Mouse (Mus musculus): ENCODE results near the gene Mcm9. TPM values are rescaled to one million over a fixed set of nuclear protein-coding genes. Genes with fewer than 3 reads are reported as not detected.
A peak's percentile ranks its signal among the peaks of the same experiment; 100 is the strongest.

The Mcm9 gene
- total and polyA plus RNA-seq, 2 experiments from 2014 or later: 3.9 to 5.8 TPM

GRCm38 (mm10) chr10:53508676-53509075 is 121.6 kb downstream of the Mcm9 start:
- Histone ChIP-seq H3K36me3 (replicated peaks; ENCODE audit: control insufficient read depth, insufficient read depth, low read length) (no peaks in the 10 kb centered on the region), H3K4me2 (ENCODE audit: low read depth, low read length) (0 out of 2 replicates have a peak overlapping the region, but pooled peaks have one; percentile 33), H3K9ac (replicated peaks; ENCODE audit: low read depth, low read length) (no peak overlapping the region), H3K4me3 (ENCODE audit: low read depth, low read length) (no peak overlapping the region), H3K9me3 (replicated peaks; ENCODE audit: control insufficient read depth, low read length) (no peaks in the 10 kb centered on the region), H3K4me1 (ENCODE audit: control insufficient read depth, insufficient read depth) (no peaks in the 10 kb centered on the region; the same call in 1 of the 2 replicates), H3K27me3 (ENCODE audit: control insufficient read depth, insufficient read depth, low read length) (no peaks in the 10 kb centered on the region), H3K27ac (ENCODE audit: low read depth) (0 out of 2 replicates have a peak overlapping the region, but pooled peaks have one; percentile 34)
- TF ChIP-seq CTCF (IDR thresholded peaks at IDR 0.05; ENCODE audit: low read depth) (no peak), EP300 (IDR thresholded peaks at IDR 0.05; ENCODE audit: low read depth) (no peak)
- no peak for ATAC-seq (ENCODE audit: insufficient read depth, low read depth)
- DNase-seq (ENCODE audit: low spot score): no peak

- Histone ChIP-seq H3K4me3 (ENCODE audit: low read depth, low read length) (no peak overlapping the region), H3K9ac (replicated peaks; ENCODE audit: low read depth, low read length) (no peak overlapping the region), H3K9me3 (replicated peaks; ENCODE audit: control insufficient read depth, low read length) (no peaks in the 10 kb centered on the region), H3K36me3 (replicated peaks; ENCODE audit: control insufficient read depth, insufficient read depth, low read length) (no peaks in the 10 kb centered on the region), H3K4me1 (ENCODE audit: control insufficient read depth, insufficient read depth) (peaks cover 6% of the 10 kb centered on the region), H3K27me3 (ENCODE audit: control insufficient read depth, insufficient read depth, low read length) (no peaks in the 10 kb centered on the region), H3K27ac (ENCODE audit: low read depth) (no peak overlapping the region), H3K4me2 (ENCODE audit: low read depth, low read length) (no peak overlapping the region)
- ATAC-seq (ENCODE audit: insufficient read depth, low read depth) (no peak), DNase-seq (ENCODE audit: low spot score) (no peak)
- TF ChIP-seq CTCF (IDR thresholded peaks at IDR 0.05; ENCODE audit: low read depth): no peak
- TF ChIP-seq EP300 (IDR thresholded peaks at IDR 0.05; ENCODE audit: low read depth): no peak
- whole genome bisulfite sequencing: 82% methylated on average over 2 of the region's 2 CpGs
Observed at GRCm38 (mm10) chr10:53505526-53505925, 124.7 kb downstream of the Mcm9 start.

- Histone ChIP-seq H3K27ac (ENCODE audit: low read depth) (no peak overlapping the region), H3K4me1 (ENCODE audit: control insufficient read depth, insufficient read depth) (peaks cover 6% of the 10 kb centered on the region), H3K9ac (replicated peaks; ENCODE audit: low read depth, low read length) (no peak overlapping the region), H3K4me2 (ENCODE audit: low read depth, low read length) (no peak overlapping the region), H3K27me3 (ENCODE audit: control insufficient read depth, insufficient read depth, low read length) (no peaks in the 10 kb centered on the region), H3K4me3 (ENCODE audit: low read depth, low read length) (no peak overlapping the region), H3K36me3 (replicated peaks; ENCODE audit: control insufficient read depth, insufficient read depth, low read length) (no peaks in the 10 kb centered on the region), H3K9me3 (replicated peaks; ENCODE audit: control insufficient read depth, low read length) (no peaks in the 10 kb centered on the region)
- no peak for TF ChIP-seq EP300 (IDR thresholded peaks at IDR 0.05; ENCODE audit: low read depth)
- TF ChIP-seq CTCF (IDR thresholded peaks at IDR 0.05; ENCODE audit: low read depth): no peak
- DNase-seq (ENCODE audit: low spot score) (no peak), ATAC-seq (ENCODE audit: insufficient read depth, low read depth) (no peak)
- WGBS: 84% methylated on average over 3 of the region's 3 CpGs
Observed at GRCm38 (mm10) chr10:53505069-53505468, 125.2 kb downstream of the Mcm9 start.

- ATAC-seq (ENCODE audit: insufficient read depth, low read depth) (peak; percentile 67), DNase-seq (ENCODE audit: low spot score) (peak; percentile 71)
- Histone ChIP-seq H3K4me2 (ENCODE audit: low read depth, low read length) (peak overlapping the region; percentile 57), H3K36me3 (replicated peaks; ENCODE audit: control insufficient read depth, insufficient read depth, low read length) (no peaks in the 10 kb centered on the region), H3K27me3 (ENCODE audit: control insufficient read depth, insufficient read depth, low read length) (no peaks in the 10 kb centered on the region), H3K4me1 (ENCODE audit: control insufficient read depth, insufficient read depth) (peaks cover 6% of the 10 kb centered on the region; the same call in 1 of the 2 replicates), H3K27ac (ENCODE audit: low read depth) (peak overlapping the region; percentile 67), H3K4me3 (ENCODE audit: low read depth, low read length) (peak overlapping the region; percentile 34), H3K9me3 (replicated peaks; ENCODE audit: control insufficient read depth, low read length) (no peaks in the 10 kb centered on the region), H3K9ac (replicated peaks; ENCODE audit: low read depth, low read length) (peak overlapping the region; percentile 53)
- WGBS: 30% methylated on average over 21 of the region's 21 CpGs
- TF ChIP-seq CTCF (IDR thresholded peaks at IDR 0.05; ENCODE audit: low read depth): no peak
- no peak for TF ChIP-seq EP300 (IDR thresholded peaks at IDR 0.05; ENCODE audit: low read depth)
Observed at GRCm38 (mm10) chr10:53502875-53503816, 127.1 kb downstream of the Mcm9 start.

- H3K27me3 ChIP-seq (ENCODE audit: control insufficient read depth, insufficient read depth, low read length): no peaks in the 10 kb centered on the region
- H3K4me2 ChIP-seq (ENCODE audit: low read depth, low read length): no peak overlapping the region
- H3K4me3 ChIP-seq (ENCODE audit: low read depth, low read length): no peak overlapping the region
- no peak overlapping the region for H3K27ac ChIP-seq (ENCODE audit: low read depth)
- no peak for ATAC-seq (ENCODE audit: insufficient read depth, low read depth)
- H3K36me3 ChIP-seq (replicated peaks; ENCODE audit: control insufficient read depth, insufficient read depth, low read length): no peaks in the 10 kb centered on the region
- H3K9ac ChIP-seq (replicated peaks; ENCODE audit: low read depth, low read length): no peak overlapping the region
- H3K9me3 ChIP-seq (replicated peaks; ENCODE audit: control insufficient read depth, low read length): no peaks in the 10 kb centered on the region
- no peak for TF ChIP-seq EP300 (IDR thresholded peaks at IDR 0.05; ENCODE audit: low read depth)
- no peak for TF ChIP-seq CTCF (IDR thresholded peaks at IDR 0.05; ENCODE audit: low read depth)
- 79% methylated on average over 13 of the region's 13 CpGs for WGBS
- DNase-seq (ENCODE audit: low spot score): no peak
- H3K4me1 ChIP-seq (ENCODE audit: control insufficient read depth, insufficient read depth): peaks cover 6% of the 10 kb centered on the region; the same call in 1 of the 2 replicates
Observed at GRCm38 (mm10) chr10:53502471-53502870, 127.8 kb downstream of the Mcm9 start.

Data from heart, postnatal 0 days (tissue).